Comparison of ENCODE assay signal across 8 mouse cellular contexts in the genomic region with DNA sequence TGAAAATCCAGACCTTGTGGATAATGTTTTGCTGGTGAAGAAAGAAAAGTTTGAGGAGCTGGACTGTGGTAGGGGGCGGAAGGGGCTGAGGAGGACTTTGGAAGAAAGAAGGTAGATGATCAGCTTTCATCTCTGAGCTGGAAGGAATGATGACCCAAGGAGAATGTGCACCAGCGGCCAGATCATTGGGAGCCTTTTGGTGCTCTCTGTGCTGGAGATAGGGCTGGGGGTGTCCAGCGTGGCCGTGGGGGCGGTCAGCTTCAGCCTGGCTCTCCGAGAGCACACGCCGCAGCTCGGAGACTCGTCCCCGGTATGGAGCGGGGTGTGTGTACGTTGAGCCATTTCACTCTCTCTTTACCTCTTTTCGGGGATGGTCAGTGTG. TPM values are rescaled to one million over a fixed set of nuclear protein-coding genes. Genes with fewer than 3 reads are reported as not detected.
DNase-seq lines count a peak whose midpoint lies in the region; ATAC-seq and TF ChIP-seq lines count a peak whose summit lies in the region.

No protein-coding gene starts in this region.

- H3K4me1 ChIP-seq in embryonic facial prominence, embryonic 13.5 days: no peaks in the 10 kb centered on the region
- no peaks in the 10 kb centered on the region for H3K4me1 ChIP-seq in hindbrain, embryonic 11.5 days (replicated peaks; ENCODE audit: control insufficient read depth, insufficient read depth, low read length)
- H3K4me1 ChIP-seq in midbrain, embryonic 12.5 days: 0 out of 2 replicates have a peak, but pooled peaks cover 7% of the 10 kb centered on the region

- DNase-seq in layer of hippocampus, adult 2 months (ENCODE audit: low spot score in 2 of 2): no peak
- DNase-seq in layer of hippocampus, postnatal 14 days (ENCODE audit: low spot score in 2 of 2): no peak
- peak; percentile 64 for DNase-seq in hindbrain, embryonic 11.5 days (ENCODE audit: low spot score)
- no peak for DNase-seq in spleen, postnatal 10 days (ENCODE audit: low spot score in 2 of 2)
- no peak for DNase-seq in lung, adult 18-20 months

- peak overlapping the region; percentile 85 for H3K4me2 ChIP-seq in embryonic facial prominence, embryonic 13.5 days
- H3K4me2 ChIP-seq in hindbrain, embryonic 11.5 days (replicated peaks; ENCODE audit: low read depth, low read length): peak overlapping the region; percentile 62
- peak overlapping the region; percentile 80 for H3K4me2 ChIP-seq in midbrain, embryonic 12.5 days (replicated peaks)

- WGBS in embryonic facial prominence, embryonic 13.5 days: 1% methylated on average over 14 of the region's 14 CpGs
- 2% methylated on average over 14 of the region's 14 CpGs for WGBS in hindbrain, embryonic 11.5 days
- WGBS in midbrain, embryonic 12.5 days: 0% methylated on average over 14 of the region's 14 CpGs

- H3K36me3 ChIP-seq in embryonic facial prominence, embryonic 13.5 days: no peaks in the 10 kb centered on the region
- H3K36me3 ChIP-seq in hindbrain, embryonic 11.5 days (ENCODE audit: control insufficient read depth, insufficient read depth, low read length): no peaks in the 10 kb centered on the region
- H3K36me3 ChIP-seq in midbrain, embryonic 12.5 days: no peaks in the 10 kb centered on the region

- H3K27me3 ChIP-seq in embryonic facial prominence, embryonic 13.5 days: peaks cover 21% of the 10 kb centered on the region
- no peaks in the 10 kb centered on the region for H3K27me3 ChIP-seq in hindbrain, embryonic 11.5 days (ENCODE audit: control insufficient read depth, insufficient read depth, low read length)
- no peaks in the 10 kb centered on the region for H3K27me3 ChIP-seq in midbrain, embryonic 12.5 days

- peak overlapping the region; percentile 59 for H3K4me3 ChIP-seq in layer of hippocampus, adult 2 months
- peak overlapping the region; percentile 50 for H3K4me3 ChIP-seq in embryonic facial prominence, embryonic 13.5 days
- H3K4me3 ChIP-seq in hindbrain, embryonic 11.5 days (ENCODE audit: low read depth, low read length): peak overlapping the region; percentile 43
- H3K4me3 ChIP-seq in midbrain, embryonic 12.5 days: peak overlapping the region; percentile 58

- TF ChIP-seq CTCF in layer of hippocampus, adult 2 months (conservative IDR thresholded peaks at IDR 0.05): no peak

- peak overlapping the region; percentile 68; the same call in 1 of the 2 replicates for H3K27ac ChIP-seq in layer of hippocampus, adult 2 months
- no peak overlapping the region for H3K27ac ChIP-seq in embryonic facial prominence, embryonic 13.5 days
- no peak overlapping the region for H3K27ac ChIP-seq in hindbrain, embryonic 11.5 days (ENCODE audit: low read depth, low read length)
- H3K27ac ChIP-seq in midbrain, embryonic 12.5 days (replicated peaks): peak overlapping the region; percentile 56; the same call in 1 of the 2 replicates

- no peaks in the 10 kb centered on the region for H3K9me3 ChIP-seq in embryonic facial prominence, embryonic 13.5 days
- no peaks in the 10 kb centered on the region for H3K9me3 ChIP-seq in hindbrain, embryonic 11.5 days (ENCODE audit: control insufficient read depth, low read length)
- no peaks in the 10 kb centered on the region for H3K9me3 ChIP-seq in midbrain, embryonic 12.5 days

- peak overlapping the region; percentile 69 for H3K9ac ChIP-seq in embryonic facial prominence, embryonic 13.5 days
- peak overlapping the region; percentile 57 for H3K9ac ChIP-seq in hindbrain, embryonic 11.5 days (ENCODE audit: low read depth, low read length)
- H3K9ac ChIP-seq in midbrain, embryonic 12.5 days (replicated peaks): peak overlapping the region; percentile 76

- no peak for ATAC-seq in embryonic facial prominence, embryonic 13.5 days (ENCODE audit: insufficient number of reproducible peaks, insufficient read depth, low FRiP score, low TSS enrichment, low read depth)
- peak; percentile 79 for ATAC-seq in hindbrain, embryonic 11.5 days (ENCODE audit: low FRiP score)
- ATAC-seq in midbrain, embryonic 12.5 days (ENCODE audit: low FRiP score, low read depth): peak; percentile 85
- no peak for ATAC-seq in erythroid progenitor cell, adult 5-6 weeks (replicated peaks; ENCODE audit: low FRiP score, poor library complexity, severe bottlenecking)

RNA-seq across cellular contexts. Expression of a gene that starts 0.7 kb away (rescaled TPM):
- total RNA-seq in layer of hippocampus, adult 2 months (2021): 10 to 100 TPM in 1 of 2 experiments, 1 to 10 TPM in 1; 8.3 to 10.4 TPM
- 10 to 100 TPM; 10.8 TPM for total RNA-seq in layer of hippocampus, postnatal 14 days (2021)
- 0.46 and 1.1 TPM in 2 replicates for polyA plus RNA-seq in embryonic facial prominence, embryonic 13.5 days (2015; fragmentation: Nextera tagmentation; extraction: Ambion mirVana)
- polyA plus RNA-seq in hindbrain, embryonic 11.5 days (2014; fragmentation: Nextera tagmentation; extraction: Ambion mirVana): 1.7 and 1.9 TPM in 2 replicates
- 3.2 and 3.8 TPM in 2 replicates for polyA plus RNA-seq in midbrain, embryonic 12.5 days (2016; fragmentation: Nextera tagmentation; extraction: Ambion mirVana)
- not detected in 2 replicates for total RNA-seq in erythroid progenitor cell, adult 5-6 weeks (2015; ENCODE audit: low replicate concordance)
- not detected in 2 replicates for total RNA-seq in erythroid progenitor cell, adult 5-6 weeks (2017; ENCODE audit: low replicate concordance)

Comparison
In these comparisons a context has a peak if more than half of its experiments do, and no peak if none do; other contexts are left out.
1. H3K27ac ChIP-seq: peak in layer of hippocampus, adult 2 months (single experiment) and midbrain, embryonic 12.5 days (single experiment); none in embryonic facial prominence, embryonic 13.5 days (single experiment) and hindbrain, embryonic 11.5 days (single experiment).
2. ATAC-seq: peak in hindbrain, embryonic 11.5 days (single experiment) and midbrain, embryonic 12.5 days (single experiment); none in embryonic facial prominence, embryonic 13.5 days (single experiment) and erythroid progenitor cell, adult 5-6 weeks (single experiment).
3. RNA of a gene that starts 0.7 kb away (total RNA-seq): 10.8 TPM in layer of hippocampus, postnatal 14 days and 8.3 to 10.4 TPM in layer of hippocampus, adult 2 months; not detected in erythroid progenitor cell, adult 5-6 weeks; every median in the first group is over 4 times any median in the second.
4. Peak in every context shown above with its lines, with median percentiles within 50 percentile points of each other: H3K4me3 ChIP-seq, H3K4me2 ChIP-seq and H3K9ac ChIP-seq.